Mouse (Mus musculus) midbrain, embryonic 11.5 days (tissue): Measurements from ENCODE around the gene Ralgps2. TPM values are rescaled to one million over a fixed set of nuclear protein-coding genes. Genes with fewer than 3 reads are reported as not detected.

Source experiments
- ATAC-seq: fragments of 200-750 bp; cut with Nextera tagmentation; 2 replicates; pipeline ENCODE4 v1.8.0; 2017; ENCODE audit warnings: moderate TSS enrichment, moderate library complexity; ENCODE audit not compliant: low FRiP score
- DNase-seq: peaks from one replicate; pipeline ENCODE4 v3.0.0; 2015; ENCODE audit warnings: low spot score; ENCODE audit errors: missing footprints
- H3K27ac ChIP-seq: fragments of 300-500 bp; sonication (generic); 2 replicates; pipeline ENCODE4 v1.5.1; 2014; ENCODE audit warnings: low read depth, low read length
- H3K27me3 ChIP-seq: fragments of 300-500 bp; sonication (generic); 2 replicates; pipeline ENCODE4 v1.6.1; 2014; ENCODE audit warnings: mild to moderate bottlenecking, low read length, moderate library complexity, mixed read lengths; ENCODE audit not compliant: control insufficient read depth, insufficient read depth
- H3K36me3 ChIP-seq: fragments of 300-500 bp; sonication (generic); 2 replicates; pipeline ENCODE4 v1.6.1; 2014; ENCODE audit warnings: mild to moderate bottlenecking, low read length, moderate library complexity, mixed read lengths; ENCODE audit not compliant: control insufficient read depth, insufficient read depth
- H3K4me1 ChIP-seq: fragments of 300-500 bp; sonication (generic); 2 replicates; pipeline ENCODE4 v1.6.1; 2014; ENCODE audit warnings: low read length; ENCODE audit not compliant: control insufficient read depth, insufficient read depth
- H3K4me2 ChIP-seq: fragments of 300-500 bp; sonication (generic); 2 replicates; pipeline ENCODE4 v1.6.1; 2014; ENCODE audit warnings: mild to moderate bottlenecking, moderate library complexity
- H3K4me3 ChIP-seq: fragments of 300-500 bp; sonication (generic); 2 replicates; pipeline ENCODE4 v1.5.1; 2014; ENCODE audit warnings: low read depth, low read length
- H3K9ac ChIP-seq: fragments of 300-500 bp; sonication (generic); 2 replicates; pipeline ENCODE4 v1.6.1; 2014; ENCODE audit warnings: low read length
- H3K9me3 ChIP-seq: fragments of 300-500 bp; sonication (generic); 2 replicates; pipeline ENCODE4 v1.6.1; 2016; ENCODE audit warnings: low read length; ENCODE audit not compliant: control insufficient read depth
- WGBS: fragments of 180-500 bp; shearing (Covaris S2); extraction: QIAGEN DNeasy Blood & Tissue Kit; methylation state at CpG from one replicate; pipeline ENCODE4 v1.1.7; 2014; 5-methylcytosine and 5-hydroxymethylcytosine counted together
- polyA plus RNA-seq: library from polyadenylated mRNA; unstranded; fragments of >200 nt; fragmentation: Nextera tagmentation; extraction: Ambion mirVana; gene quantifications from 2 replicates; pipeline ENCODE4 v1.2.1, GENCODE M21; 2014

Gene Ralgps2
- polyA plus RNA-seq, 1 experiment from 2014 or later = 85.1 TPM

- Histone ChIP-seq H3K36me3 (no peaks in the 10 kb centered on the region), H3K9ac (no peak overlapping the region), H3K27ac (no peak overlapping the region), H3K4me3 (no peak overlapping the region), H3K27me3 (no peaks in the 10 kb centered on the region), H3K4me2 (no peak overlapping the region), H3K9me3 (no peaks in the 10 kb centered on the region), H3K4me1 (no peaks in the 10 kb centered on the region)
- ATAC-seq = no peak
- no peak for DNase-seq
- 92% methylated on average over 3 of the region's 3 CpGs for WGBS
Measured at GRCm38 (mm10) chr1:156957360-156957759, 17.9 kb upstream of the Ralgps2 start.

GRCm38 (mm10) chr1:156955926-156956760 is 16.7 kb upstream of the Ralgps2 start:
- DNase-seq = no peak
- Histone ChIP-seq H3K9me3 (no peaks in the 10 kb centered on the region), H3K9ac (no peak overlapping the region), H3K4me2 (no peak overlapping the region), H3K4me1 (no peaks in the 10 kb centered on the region), H3K27me3 (no peaks in the 10 kb centered on the region), H3K27ac (no peak overlapping the region), H3K36me3 (no peaks in the 10 kb centered on the region), H3K4me3 (no peak overlapping the region)
- WGBS = 65% methylated on average over 17 of the region's 17 CpGs
- no peak for ATAC-seq

GRCm38 (mm10) chr1:156954216-156954615 is 14.8 kb upstream of the Ralgps2 start:
- no peak for DNase-seq
- Histone ChIP-seq H3K4me1 (no peaks in the 10 kb centered on the region), H3K9me3 (no peaks in the 10 kb centered on the region), H3K36me3 (no peaks in the 10 kb centered on the region), H3K27me3 (no peaks in the 10 kb centered on the region), H3K9ac (no peak overlapping the region), H3K4me3 (no peak overlapping the region), H3K4me2 (no peak overlapping the region), H3K27ac (no peak overlapping the region)
- no peak for ATAC-seq
- WGBS = 96% methylated on average over 12 of the region's 12 CpGs

- ATAC-seq (no peak), DNase-seq (no peak)
- Histone ChIP-seq H3K4me2 (no peak overlapping the region), H3K27ac (no peak overlapping the region), H3K9ac (no peak overlapping the region), H3K4me1 (no peaks in the 10 kb centered on the region), H3K27me3 (no peaks in the 10 kb centered on the region), H3K36me3 (no peaks in the 10 kb centered on the region), H3K4me3 (no peak overlapping the region), H3K9me3 (no peaks in the 10 kb centered on the region)
- WGBS = 63% methylated on average over 5 of the region's 5 CpGs
Measured at GRCm38 (mm10) chr1:156950354-156950753, 10.9 kb upstream of the Ralgps2 start.

DNA sequence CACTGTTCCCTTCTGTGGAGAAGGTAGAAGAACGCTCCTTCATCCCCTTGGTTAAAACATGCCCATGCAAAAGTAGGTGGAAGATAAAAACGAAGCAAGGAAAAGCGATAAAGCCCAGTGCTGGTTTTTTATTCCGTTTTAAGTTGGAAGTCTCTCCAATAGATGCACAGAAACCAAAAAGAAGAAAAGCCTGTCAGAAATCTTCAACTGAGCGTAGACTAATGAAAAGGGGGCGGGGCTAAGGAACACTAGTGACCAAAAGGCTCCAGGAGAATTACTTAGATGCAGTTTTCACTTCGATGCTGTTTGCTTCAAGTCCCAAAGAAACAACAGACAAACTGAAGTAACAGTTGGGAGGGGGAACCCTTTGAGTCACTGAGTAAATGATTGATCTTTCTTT is 1.2 kb upstream of the Ralgps2 start:
- no peak overlapping the region for H3K9ac ChIP-seq
- no peak overlapping the region for H3K27ac ChIP-seq
- 51% methylated on average over 7 of the region's 7 CpGs for WGBS
- H3K27me3 ChIP-seq = no peaks in the 10 kb centered on the region
- ATAC-seq (no peak), DNase-seq (peak; percentile 88)
- H3K4me3 ChIP-seq = peak overlapping the region; percentile 90
- H3K9me3 ChIP-seq = no peaks in the 10 kb centered on the region
- no peaks in the 10 kb centered on the region for H3K4me1 ChIP-seq
- H3K36me3 ChIP-seq = no peaks in the 10 kb centered on the region
- peak overlapping the region; percentile 87; the same call in 1 of the 2 replicates for H3K4me2 ChIP-seq

DNA sequence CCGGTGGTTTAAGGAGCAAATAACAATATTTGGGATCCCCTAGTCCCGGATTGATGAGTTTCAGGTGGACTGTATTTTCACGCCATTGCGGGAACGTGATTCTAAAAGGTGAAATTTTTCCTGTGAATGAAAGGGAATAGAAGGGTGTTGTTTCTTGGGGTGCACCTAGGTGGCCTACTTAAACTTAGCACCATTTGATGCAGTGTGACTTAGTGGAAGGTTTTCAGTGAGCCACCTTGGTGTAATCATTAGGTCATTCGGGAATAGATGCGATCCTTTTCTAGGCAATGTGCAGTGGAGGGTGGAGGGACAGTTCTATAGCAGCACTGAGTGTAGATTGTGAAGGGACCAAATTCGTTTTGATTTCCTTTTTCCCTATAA is 706 bp upstream of the Ralgps2 start:
- DNase-seq = no peak
- WGBS = 4% methylated on average over 8 of the region's 8 CpGs
- peak overlapping the region; percentile 90 for H3K4me3 ChIP-seq
- ATAC-seq = no peak
- H3K9ac ChIP-seq = peak overlapping the region; percentile 87
- H3K27me3 ChIP-seq = no peaks in the 10 kb centered on the region
- H3K4me1 ChIP-seq = no peaks in the 10 kb centered on the region
- H3K4me2 ChIP-seq = peak overlapping the region; percentile 87
- H3K9me3 ChIP-seq = no peaks in the 10 kb centered on the region
- H3K27ac ChIP-seq = peak overlapping the region; percentile 88; the same call in 1 of the 2 replicates
- no peaks in the 10 kb centered on the region for H3K36me3 ChIP-seq

GRCm38 (mm10) chr1:156938705-156939242 is 652 bp downstream of the Ralgps2 start:
- WGBS = under 1% methylated on average over 47 of the region's 51 CpGs
- peak overlapping the region; percentile 87 for H3K9ac ChIP-seq
- peak; percentile 80 for ATAC-seq

GRCm38 (mm10) chr1:156937436-156937835 is 2.0 kb downstream of the Ralgps2 start:
- ATAC-seq = no peak
- Histone ChIP-seq H3K9ac (no peak overlapping the region), H3K27me3 (no peaks in the 10 kb centered on the region), H3K27ac (no peak overlapping the region), H3K36me3 (no peaks in the 10 kb centered on the region), H3K4me3 (no peak overlapping the region), H3K4me2 (no peak overlapping the region), H3K9me3 (no peaks in the 10 kb centered on the region), H3K4me1 (no peaks in the 10 kb centered on the region)
- WGBS = 65% methylated on average over 7 of the region's 7 CpGs
- no peak for DNase-seq

More at GRCm38 (mm10) chr1:156938705-156939242, 652 bp downstream of the Ralgps2 start:
- H3K27me3 ChIP-seq = no peaks in the 10 kb centered on the region
- H3K4me2 ChIP-seq = peak overlapping the region; percentile 87
- H3K9me3 ChIP-seq = no peaks in the 10 kb centered on the region
- peak; percentile 98 for DNase-seq
- no peaks in the 10 kb centered on the region for H3K36me3 ChIP-seq
- H3K27ac ChIP-seq = peak overlapping the region; percentile 88
- H3K4me1 ChIP-seq = no peaks in the 10 kb centered on the region
- peak overlapping the region; percentile 90 for H3K4me3 ChIP-seq

- Histone ChIP-seq H3K9me3 (no peaks in the 10 kb centered on the region), H3K27me3 (no peaks in the 10 kb centered on the region), H3K4me1 (peaks cover 3% of the 10 kb centered on the region; the same call in 1 of the 2 replicates), H3K9ac (no peak overlapping the region), H3K27ac (no peak overlapping the region), H3K4me2 (no peak overlapping the region), H3K4me3 (no peak overlapping the region), H3K36me3 (no peaks in the 10 kb centered on the region)
- no peak for DNase-seq
- ATAC-seq = no peak
- 96% methylated on average over 7 of the region's 7 CpGs for WGBS
Measured at GRCm38 (mm10) chr1:156933712-156934111, 5.7 kb downstream of the Ralgps2 start.
